Comparison of ENCODE assay signal across 9 mouse cellular contexts in genomic region chr13:102678482-102678881, GRCm38 (mm10). TPM values are rescaled to one million over a fixed set of nuclear protein-coding genes. Genes with fewer than 3 reads are reported as not detected.
DNase-seq lines count a peak whose midpoint lies in the region; ATAC-seq lines count a peak whose summit lies in the region.
"Had no signal": no experiment of that assay in that cellular context is flagged by ENCODE, and none has a peak within 500 bp of the region (broad histone marks: within the 10 kb centered on the region; RNA-seq: fewer than 3 reads in every experiment).

No protein-coding gene starts in this region.

- no peak overlapping the region for H3K27ac ChIP-seq in forebrain, embryonic 13.5 days
- H3K27ac ChIP-seq in hindbrain, embryonic 12.5 days = no peak overlapping the region
- H3K27ac ChIP-seq: macrophage had no signal

- no peaks in the 10 kb centered on the region for H3K36me3 ChIP-seq in forebrain, embryonic 13.5 days (ENCODE audit: poor library complexity, severe bottlenecking)
- no peaks in the 10 kb centered on the region for H3K36me3 ChIP-seq in hindbrain, embryonic 12.5 days

- no peak overlapping the region for H3K9ac ChIP-seq in forebrain, embryonic 13.5 days
- H3K9ac ChIP-seq in hindbrain, embryonic 12.5 days = no peak overlapping the region

- H3K9me3 ChIP-seq in forebrain, embryonic 13.5 days (replicated peaks) = no peaks in the 10 kb centered on the region
- no peaks in the 10 kb centered on the region for H3K9me3 ChIP-seq in hindbrain, embryonic 12.5 days (replicated peaks)

- H3K4me3 ChIP-seq in forebrain, embryonic 13.5 days = no peak overlapping the region
- H3K4me3 ChIP-seq in hindbrain, embryonic 12.5 days = no peak overlapping the region

- peak; percentile 92 for ATAC-seq in cerebellum, adult (ENCODE audit: insufficient number of reproducible peaks, low FRiP score, low TSS enrichment)
- ATAC-seq in forebrain, embryonic 13.5 days = peak; percentile 92
- ATAC-seq in hindbrain, embryonic 12.5 days (ENCODE audit: low FRiP score) = peak; percentile 72

- H3K27me3 ChIP-seq in forebrain, embryonic 13.5 days = no peaks in the 10 kb centered on the region
- H3K27me3 ChIP-seq in hindbrain, embryonic 12.5 days = no peaks in the 10 kb centered on the region

- DNase-seq in NIH3T3 (ENCODE audit: low read depth) = peak; percentile 88
- peak; percentile 63 to 86 for DNase-seq in layer of hippocampus, postnatal 25 days (ENCODE audit: extremely low spot score in 1 of 2, low spot score in 1 of 2)
- peak; percentile 58 to 81 for DNase-seq in lung, postnatal 4 days
- peak; percentile 89 to 93 for DNase-seq in right cerebral cortex, adult 2 months (ENCODE audit: low spot score in 2 of 2)
- peak; percentile 41 to 72 for DNase-seq in urinary bladder, postnatal 4 days (ENCODE audit: low spot score in 2 of 2)

- no peaks in the 10 kb centered on the region for H3K4me1 ChIP-seq in forebrain, embryonic 13.5 days
- H3K4me1 ChIP-seq in hindbrain, embryonic 12.5 days = no peaks in the 10 kb centered on the region

- 13% methylated on average over 2 of the region's 2 CpGs for WGBS in forebrain, embryonic 13.5 days
- 14% methylated on average over 2 of the region's 2 CpGs for WGBS in hindbrain, embryonic 12.5 days

- H3K4me2 ChIP-seq in forebrain, embryonic 13.5 days = no peak overlapping the region
- no peak overlapping the region for H3K4me2 ChIP-seq in hindbrain, embryonic 12.5 days (replicated peaks)

RNA-seq across cellular contexts. Expression of gene Cd180, which starts 14.9 kb away (rescaled TPM):
- polyA plus RNA-seq in forebrain, embryonic 13.5 days (2015; fragmentation: Nextera tagmentation; extraction: Ambion mirVana) = 0.38 and 0.40 TPM in 2 replicates
- 0.44 and 0.79 TPM in 2 replicates for polyA plus RNA-seq in hindbrain, embryonic 12.5 days (2016; fragmentation: Nextera tagmentation; extraction: Ambion mirVana)
- 1 to 10 TPM; 2.3 TPM for total RNA-seq in layer of hippocampus, postnatal 25 days (2021)
